Mouse (Mus musculus): ENCODE data around the gene Abhd16a.

Abhd16a gene

DNA sequence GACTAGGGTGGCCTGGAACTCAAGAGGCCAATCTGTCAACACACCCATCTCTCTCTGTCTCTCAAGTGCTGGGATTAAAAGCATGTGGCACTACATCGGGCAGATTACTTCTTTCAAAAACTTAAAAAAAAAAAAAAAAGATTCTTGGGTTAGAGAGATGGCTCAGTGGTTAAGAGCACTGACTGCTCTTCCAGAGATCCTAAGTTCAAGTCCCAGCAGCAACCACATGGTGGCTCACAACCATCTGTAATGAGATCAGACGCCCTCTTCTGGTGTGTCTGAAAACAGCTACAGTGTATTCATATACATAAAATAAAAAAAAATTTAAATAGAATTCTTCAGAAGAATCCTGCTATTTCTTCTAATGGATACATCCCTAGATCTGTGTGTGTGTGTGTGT is 912 bp upstream of the Abhd16a start:
- no peak for DNase-seq

DNA sequence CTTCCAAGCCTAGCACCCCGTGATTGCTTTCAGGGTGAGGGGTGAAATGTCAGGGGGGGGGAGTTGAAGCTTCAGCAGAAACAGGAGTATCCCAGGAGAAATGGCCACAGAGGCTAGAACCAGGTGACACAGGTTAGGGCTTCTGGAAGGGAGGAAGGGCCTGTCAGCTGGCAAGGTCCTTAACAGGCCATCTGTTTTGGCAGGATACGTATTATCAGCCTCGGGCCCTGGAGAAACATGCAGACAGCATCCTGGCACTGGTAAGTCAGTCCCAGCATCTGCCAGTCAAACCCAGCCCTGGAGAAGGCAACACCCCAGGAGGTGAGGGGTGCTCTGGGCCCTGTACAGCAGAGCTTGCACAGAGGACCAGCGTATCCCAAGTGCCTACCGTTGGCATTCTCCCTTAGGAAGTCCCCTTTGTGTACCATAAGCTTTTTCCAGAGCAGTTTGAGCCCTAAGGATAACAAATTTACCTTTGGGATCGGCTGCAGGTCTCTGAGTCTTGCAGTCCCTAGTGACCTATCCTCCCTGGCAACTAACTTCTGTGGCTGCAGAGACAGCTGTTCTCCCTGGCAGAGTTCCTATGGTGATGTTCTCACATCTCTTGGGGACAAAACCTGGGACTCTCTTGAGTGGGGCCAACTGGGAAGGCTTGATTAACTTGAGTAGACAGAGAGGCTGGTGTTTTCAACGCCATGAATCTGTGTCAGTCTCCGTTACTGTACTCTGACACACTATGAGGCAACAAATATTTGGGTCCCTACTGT is 1.3 kb downstream of the Abhd16a start:
- DNase-seq = no peak

DNA sequence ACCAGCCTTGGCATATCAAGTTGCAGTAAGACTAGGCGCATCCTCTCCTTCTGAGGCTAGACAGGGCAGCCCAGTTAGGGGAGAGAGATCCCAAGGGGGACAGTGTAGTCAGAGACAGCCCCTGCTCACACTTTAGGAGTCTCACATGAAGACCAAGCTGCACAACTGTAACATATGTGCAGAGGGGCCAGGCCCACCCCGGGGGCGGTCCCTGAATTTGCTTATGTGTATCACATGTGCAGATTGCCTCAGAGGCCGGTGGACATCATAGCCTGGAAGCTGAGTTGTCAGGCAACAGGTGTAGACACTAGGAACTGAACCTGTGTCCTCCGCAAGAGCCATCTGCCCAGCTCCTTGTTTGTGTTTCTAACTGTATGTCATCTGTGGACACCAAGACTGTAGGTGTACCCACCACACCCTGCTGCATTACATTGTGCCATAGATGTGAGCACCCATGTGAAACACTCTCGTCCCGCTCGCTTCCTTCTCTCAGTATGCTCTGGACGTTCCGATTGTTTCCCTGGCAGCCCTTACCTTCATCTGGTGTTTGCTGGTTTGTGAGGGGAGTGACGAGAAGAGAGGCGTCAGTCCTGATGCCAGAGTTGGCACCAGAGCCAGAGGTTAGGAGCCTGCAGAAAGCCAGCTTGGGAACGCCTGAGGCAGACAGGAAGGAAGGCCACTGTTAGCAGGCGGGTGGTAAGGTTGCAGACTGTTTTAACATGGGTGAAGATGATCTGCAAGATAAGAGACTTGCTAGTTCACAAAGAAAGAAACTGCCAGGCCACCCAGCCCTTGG is 3.5 kb downstream of the Abhd16a start:
- no peak for DNase-seq

DNA sequence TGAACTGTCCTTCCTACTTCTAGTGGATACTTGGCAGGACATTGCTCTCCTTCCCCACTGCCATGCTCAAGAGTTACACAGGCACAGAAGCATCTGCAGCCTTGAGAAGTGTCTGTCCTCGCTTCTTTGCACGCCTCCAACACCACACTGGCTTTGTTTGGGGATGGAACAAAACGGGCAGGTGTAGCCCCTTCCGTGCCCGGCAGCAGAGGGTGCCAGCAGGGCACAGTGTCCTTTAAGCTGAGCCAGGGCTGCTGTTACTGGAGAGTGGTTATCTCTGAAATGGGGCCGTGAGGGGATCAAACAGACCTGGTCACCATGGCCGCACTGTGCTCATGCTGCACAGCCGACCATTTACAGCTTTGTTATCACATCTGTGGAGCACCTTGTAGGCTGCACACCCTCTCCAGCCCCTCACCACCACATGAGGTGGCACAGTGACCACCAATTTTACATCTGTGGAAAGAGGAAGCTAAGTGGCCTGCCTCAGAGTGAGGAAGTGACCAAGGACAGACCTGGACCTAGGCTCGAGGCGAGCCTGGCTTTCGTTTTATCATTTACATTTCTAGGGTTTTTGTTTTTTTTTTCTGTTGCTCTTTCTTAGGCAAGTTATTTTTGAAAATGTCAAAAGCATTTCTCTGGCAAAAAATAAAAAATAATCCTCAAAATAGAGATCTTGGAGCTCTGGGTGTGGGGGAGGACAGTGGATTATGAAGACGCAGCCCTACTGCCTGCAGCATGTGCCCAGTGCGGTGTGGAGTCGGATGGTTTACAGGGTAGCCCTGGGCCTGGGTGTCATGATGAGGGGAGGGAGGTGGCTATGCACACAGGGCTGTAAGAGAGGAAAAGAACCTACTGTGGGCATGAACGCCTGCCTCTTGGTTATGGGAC is 5.7 kb downstream of the Abhd16a start:
- DNase-seq = no peak

DNA sequence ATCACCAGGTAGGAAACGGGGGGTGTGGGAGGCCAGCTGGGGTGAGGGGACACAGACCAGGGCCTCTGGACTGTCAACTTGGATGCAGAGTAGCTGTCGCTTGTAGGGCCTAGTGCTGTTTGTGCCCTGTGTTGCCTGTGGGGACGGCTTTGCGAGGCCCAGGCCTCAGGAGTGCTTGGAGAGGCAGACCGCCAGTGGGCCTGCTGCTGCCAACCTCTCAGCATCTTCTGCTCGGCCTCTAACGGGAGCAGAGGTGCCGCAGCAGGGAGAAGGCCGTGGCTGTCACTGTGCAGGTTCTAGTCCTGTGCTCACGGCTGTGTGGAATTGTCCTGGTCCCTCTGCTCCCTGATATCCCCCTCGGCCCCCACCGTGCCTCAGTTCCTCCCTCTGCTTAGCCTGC is 7.5 kb downstream of the Abhd16a start:
- DNase-seq = no peak

DNA sequence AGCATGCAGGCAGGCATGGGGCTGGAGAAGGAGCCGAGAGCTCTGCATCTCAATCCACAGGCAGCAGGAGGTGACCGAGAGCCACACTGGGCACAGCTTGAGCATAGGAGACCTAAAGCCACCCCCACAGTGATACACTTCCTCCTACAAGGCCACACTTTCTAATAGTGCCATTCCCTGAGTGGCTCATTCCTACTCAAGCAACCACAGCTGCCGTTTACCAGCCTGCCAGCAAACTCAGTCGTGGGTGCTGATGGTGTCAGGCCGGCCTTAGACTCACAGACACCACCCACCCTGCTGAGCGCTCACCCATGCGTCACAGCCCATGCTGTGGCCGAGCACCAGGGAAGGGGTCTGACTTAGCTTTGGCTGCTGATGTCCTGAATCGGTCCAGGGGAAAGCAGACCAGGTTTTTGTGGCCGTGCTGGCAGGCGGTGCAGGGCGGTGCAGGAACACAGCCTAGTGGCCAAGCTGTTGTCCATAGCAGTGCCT is 8.1 kb downstream of the Abhd16a start:
- DNase-seq = peak; percentile 33

DNA sequence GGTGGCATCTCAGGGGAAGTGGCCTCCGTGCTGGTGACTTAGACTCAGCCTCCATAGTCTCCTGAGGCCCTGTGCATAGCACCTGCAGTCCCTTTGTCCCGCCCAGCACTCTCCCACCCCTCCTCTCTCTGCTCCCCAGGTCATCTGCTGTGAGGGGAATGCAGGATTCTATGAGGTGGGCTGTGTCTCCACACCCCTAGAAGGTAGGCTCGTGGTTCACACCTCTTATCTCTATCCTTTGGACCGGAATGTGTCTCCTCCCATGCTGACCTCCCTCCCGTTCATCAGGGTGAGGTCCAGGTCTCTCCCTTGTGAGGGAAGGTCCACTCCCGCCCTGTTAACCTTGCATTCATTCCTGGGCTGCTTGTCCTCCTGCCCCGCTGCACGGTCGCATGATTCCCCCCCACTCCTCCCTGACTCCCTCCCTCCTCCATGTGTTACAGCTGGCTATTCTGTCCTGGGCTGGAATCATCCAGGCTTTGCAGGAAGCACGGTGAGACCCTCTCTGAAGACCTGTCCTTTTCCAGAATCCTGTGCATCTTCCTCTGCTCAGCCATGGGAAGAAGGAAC is 11.2 kb downstream of the Abhd16a start:
- no peak for DNase-seq

DNA sequence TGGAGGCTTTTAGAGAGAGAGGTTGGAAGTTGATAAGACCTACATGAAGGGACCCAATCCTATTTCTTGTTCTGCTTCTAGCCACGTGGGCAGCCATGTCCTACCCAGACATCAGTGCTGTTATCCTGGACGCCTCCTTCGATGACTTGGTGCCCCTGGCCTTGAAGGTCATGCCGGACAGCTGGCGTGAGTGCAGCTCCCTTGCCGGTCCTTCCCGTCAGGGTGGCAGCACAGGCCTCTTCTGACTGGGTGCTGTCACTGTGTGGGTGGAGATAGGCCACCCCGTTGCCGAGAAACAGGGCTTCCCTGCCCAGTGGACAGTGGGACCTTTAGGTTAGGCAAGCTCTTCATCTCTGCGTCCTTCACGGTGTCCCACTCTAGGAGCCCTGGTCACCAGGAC is 12.1 kb downstream of the Abhd16a start:
- no peak for DNase-seq

DNA sequence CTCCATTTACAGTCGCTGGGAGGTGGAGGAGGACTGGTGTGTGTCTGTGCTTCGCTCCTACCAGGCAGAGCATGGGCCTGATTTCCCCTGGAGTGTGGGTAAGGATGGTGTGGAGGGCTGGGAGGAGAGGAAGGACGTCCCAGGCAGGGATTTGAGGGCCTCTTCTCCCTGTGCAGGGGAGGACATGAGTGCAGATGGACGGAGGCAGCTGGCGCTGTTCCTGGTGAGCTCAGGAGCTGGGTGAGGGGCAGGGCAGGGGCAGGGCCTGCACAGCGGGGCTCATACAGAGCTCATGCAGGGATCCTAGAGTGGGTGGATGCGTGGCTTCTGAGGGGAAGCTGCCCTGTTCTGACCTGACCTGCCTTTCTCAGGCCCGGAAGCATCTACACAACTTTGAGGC is 13.2 kb downstream of the Abhd16a start:
- DNase-seq = no peak

DNA sequence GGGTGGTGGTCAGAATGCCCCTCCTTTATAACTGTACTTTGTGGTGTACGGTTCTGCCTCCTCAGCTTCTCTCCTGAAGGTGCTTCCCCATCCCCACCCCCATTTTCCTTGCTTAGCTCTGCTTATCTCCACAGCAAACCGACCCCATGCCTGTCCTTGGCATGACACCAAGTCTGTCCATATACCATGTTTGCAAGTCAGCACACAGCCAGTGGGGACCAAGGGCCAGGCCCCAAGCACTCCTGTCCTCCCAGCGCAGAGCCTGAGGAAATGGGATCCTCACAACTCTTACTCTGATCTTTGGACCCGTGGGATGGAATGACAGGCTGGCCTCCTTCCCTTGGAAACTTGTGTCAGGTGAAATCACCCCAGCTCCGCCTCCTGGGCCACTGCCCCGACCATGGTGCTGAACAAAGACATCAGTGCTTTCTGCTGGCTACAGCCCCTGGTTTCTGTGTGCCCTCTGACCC is 14.2 kb downstream of the Abhd16a start:
- DNase-seq = no peak

DNA sequence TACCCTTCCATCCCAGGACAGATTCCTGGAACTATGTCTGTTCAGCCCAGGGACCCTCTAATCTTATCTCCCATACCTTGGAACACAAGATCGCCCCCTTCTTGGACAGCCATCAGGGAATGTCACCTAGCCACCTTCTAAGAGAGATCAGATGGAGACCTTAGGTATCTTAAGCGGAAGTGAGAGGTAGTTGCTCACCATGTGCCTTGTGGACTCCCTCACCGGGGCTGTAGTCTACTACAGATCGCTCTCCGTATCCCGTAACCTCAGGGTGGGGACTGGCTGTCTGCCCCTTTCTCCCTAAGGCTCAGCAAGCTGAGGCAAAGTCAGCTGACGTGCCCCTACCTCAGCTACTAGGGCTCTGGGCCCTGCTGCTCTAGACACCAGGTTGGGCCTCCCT is 15.0 kb downstream of the Abhd16a start:
- no peak for DNase-seq

DNA sequence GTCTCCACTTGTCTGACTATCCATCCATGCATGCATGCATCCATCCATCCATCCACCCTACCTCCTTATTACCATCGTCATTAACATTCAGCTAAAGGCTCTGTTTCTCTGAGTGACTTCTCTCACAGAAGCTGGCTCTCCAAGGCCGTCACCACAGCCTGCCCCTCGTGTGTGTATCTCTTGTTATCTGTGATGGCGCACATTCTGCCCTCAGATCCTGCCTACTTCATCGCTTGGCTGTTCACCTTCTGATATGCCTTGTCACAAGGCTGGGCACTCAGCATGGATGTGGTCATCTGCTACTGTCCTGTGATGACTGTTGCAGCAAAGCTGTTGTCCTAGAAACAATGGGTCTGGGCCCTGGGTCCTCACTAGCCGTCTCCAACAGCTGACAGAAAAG is 15.7 kb downstream of the Abhd16a start:
- DNase-seq = no peak

DNA sequence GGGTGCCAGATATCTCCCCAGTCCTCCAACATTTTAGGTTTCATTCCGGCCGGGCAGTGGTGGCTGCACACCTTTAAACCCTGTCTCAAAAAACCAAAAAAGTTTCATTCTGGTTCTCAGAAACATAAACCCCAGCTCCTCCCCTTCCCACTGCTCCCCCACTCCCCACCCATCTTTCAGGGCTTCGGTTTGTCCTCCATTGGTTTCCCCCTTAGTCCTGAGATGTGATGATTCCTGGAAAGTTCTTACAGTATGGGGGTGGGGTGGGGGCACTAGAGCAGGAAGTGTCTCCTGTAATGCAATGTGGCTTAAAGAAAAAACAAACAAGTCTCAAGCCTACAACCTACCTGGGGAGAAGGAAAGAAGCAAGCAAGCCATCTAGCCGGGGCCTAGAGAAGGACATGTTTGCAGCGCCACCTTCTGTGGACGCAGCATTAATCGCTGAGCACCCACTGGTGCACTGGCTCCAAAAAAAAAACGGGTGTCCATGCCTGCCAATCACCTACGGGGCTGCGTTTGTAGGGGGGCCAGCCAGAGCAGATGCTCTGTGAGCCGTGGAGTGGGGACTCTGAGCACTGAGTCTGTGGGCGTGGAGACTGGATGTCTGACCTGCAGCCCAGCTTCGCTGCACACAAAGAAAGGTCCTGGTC is 16.8 kb downstream of the Abhd16a start:
- peak; percentile 56 for DNase-seq

DNA sequence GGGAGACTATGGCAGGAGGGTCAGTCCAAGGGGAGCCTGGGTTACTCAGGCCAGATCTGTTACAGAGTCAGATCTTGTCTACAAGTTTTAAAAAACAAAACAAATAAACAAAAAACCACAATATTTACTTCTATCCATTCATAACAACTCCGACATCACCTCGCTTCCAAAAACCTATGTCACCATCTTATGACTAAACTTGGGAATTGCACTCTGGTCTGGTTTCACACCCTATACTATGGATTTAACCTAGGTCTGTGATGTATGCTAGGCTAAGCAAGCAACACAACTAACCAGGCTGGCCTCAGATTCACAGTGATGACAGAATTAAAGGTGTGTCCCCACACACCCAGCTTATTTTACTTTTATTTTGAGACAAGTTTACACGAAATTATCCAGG is 17.5 kb downstream of the Abhd16a start:
- DNase-seq = no peak

DNA sequence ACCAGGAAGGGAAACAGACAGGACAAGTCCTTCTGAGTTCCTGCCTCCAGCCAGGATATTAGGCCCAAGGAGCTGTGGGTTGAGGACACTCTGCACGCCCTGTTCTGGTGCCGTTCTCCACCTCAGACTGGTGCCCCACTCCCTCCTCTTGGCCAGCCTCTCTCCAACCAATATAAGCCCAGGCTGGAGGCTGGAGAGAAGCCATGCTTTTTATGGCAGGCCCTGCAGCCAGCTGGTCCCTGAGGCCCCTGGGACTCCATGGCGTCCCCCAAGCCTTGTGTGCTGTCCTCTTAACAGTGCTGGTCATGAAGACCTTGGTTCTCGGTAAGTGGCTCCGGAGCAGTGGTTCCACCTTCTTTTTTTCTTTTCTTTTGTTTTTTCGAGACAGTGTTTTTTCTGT is 19.0 kb downstream of the Abhd16a start, which contains the start of gene Ly6g5c:
Ly6g5c (plus strand) TSS at position 183 of the 400 bp plus-strand sequence.
- DNase-seq = no peak

DNA sequence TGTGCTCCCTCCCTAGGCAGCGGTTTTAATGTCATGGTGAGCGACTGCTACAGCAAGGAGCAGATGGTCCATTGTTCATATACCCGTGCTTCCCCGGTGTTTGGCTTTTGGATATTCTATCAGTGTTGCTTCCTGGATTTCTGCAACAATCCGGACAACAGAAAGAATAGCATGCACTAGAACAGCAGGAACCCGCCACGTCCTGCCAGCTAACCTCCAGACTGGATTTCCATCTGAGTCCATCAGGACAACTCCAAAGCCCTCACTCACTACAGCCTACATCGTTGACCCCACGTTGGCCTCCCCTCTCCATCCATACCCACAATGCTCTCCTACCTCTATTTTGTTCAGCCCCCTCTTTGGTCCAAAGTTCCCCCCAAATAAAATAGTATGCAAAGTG is 22.7 kb downstream of the Abhd16a start:
- DNase-seq = no peak

DNA sequence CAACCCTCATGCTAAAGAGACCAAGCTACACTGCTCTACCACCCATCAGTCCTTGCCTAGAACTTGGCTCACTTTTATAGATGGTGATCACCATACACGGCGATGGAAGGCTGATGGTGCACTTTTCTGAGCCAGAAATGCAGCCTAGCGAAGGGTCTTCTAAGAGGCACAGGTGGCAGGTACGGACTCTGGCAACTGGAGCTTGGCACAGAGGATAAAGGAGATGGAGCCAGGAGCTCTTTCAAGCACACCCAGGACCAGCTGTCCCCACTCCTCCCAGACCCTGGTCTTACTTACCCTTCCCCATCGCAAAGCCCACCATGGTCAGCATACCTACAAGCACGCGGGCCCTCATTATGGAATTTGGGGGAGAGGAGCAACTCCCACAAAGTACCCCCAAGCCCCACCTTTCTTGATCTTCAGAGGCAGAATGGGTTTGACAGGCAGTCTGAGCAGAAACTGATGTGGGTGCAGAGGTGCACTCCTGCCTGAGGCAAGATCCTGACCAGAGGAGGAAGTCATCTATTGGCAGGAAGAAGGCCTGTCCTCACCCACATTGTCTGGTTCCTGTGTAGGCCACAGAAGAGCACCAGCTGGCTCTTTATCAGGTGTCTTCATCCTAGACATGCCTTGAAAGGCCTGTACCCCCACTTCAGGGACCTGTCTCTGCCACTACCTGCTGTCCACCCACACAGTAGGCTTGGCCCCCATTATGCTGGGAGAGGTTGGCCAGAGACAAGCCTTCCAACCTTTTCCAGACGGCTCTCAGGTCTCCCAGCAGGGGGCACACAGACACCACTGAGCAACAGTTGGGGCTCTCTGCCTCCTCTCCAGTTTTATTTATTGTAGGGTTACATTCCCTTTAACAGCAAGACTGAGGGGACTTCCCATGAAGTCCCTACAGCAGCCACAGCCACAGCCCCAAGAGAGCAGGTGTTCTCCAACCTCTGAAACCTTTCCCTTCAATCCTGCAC is 26.3 kb downstream of the Abhd16a start, which contains the start of gene Ly6g5b:
Ly6g5b (minus strand) TSS at position 383 of the 974 bp plus-strand sequence.
- peak; percentile 73 for DNase-seq

DNA sequence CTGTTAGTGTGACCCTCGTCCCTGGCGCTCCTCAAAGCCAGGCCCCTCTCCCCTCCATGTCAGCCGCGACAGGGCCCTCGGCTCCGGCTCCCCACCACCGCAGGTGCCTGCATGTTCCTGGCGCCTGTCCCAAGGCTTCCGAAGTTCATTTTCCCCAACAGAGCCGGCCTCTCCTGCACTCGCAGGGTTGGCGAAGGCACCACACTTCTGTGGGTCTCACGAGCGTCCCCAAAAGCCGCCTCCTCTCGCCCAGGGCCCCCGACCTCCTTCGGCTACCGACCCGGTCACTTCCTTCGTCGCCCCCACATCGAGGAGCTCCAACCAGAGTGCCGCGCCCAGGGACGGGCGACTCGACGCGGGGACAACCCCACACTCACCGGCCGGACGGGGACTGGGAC is 31.7 kb downstream of the Abhd16a start:
- DNase-seq = no peak

DNA sequence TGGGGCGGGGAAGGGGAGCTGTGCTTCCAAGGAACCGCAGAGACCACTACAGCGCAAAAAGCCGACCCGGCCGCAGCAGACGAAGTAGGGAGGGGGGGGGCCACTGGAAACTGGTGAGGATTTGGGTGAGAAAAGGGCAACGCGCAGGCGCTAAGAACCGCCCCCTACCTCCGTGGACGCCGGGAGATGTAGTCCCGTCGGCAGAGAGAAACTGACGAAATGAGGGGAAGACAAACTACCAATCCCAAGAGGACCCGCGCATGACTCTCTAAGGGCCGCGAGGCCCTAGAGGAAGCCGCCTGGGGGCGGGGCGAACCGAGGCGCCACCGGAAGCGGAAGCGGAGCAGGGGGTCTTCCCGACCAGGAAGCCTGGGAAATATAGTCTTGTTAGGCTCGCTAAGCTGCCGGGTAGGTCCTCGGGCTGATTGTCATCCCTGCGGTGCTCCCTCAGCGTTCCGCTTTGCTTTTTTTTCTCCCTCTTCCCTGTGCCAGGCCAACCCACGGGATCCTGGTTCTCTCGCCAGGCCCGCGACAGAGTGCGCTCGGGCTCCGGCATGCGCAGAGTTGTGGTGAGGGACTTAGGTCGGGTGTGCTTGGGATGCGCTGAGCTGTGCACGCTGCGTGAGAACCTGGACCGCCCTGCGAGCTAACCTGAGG is 32.2 kb downstream of the Abhd16a start, which contains the start of gene Gpank1:
Gpank1 (plus strand) TSS at position 313 of the 657 bp plus-strand sequence.
- DNase-seq = peak; percentile 99

DNA sequence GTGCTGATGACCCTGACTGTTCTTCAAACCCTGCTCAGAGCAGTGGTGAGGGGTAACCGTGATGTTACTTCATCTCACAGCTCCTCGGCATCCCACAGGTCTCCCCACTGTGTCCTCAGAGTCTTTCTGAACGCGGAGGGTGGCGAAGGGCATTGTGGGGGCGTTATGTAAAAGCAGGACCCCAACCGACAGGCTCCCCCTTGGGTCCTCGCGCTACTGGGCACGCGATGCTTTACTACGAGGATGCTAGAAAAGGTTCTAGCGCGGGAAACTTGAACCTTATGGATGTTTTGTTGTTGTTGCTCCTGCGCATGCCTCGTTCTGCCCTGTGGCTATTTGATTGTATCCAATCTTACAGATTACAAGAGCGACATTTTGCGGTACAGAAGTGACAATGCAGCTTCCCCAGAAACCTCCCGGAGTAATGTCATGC is 32.8 kb downstream of the Abhd16a start, which contains the start of gene Csnk2b:
Csnk2b (minus strand) TSS at position 183 of the 433 bp plus-strand sequence.
- DNase-seq = peak; percentile 53

All from thymus, postnatal 14 days (tissue).